18 mouse cellular contexts compared by ENCODE assay signal in the genomic region with DNA sequence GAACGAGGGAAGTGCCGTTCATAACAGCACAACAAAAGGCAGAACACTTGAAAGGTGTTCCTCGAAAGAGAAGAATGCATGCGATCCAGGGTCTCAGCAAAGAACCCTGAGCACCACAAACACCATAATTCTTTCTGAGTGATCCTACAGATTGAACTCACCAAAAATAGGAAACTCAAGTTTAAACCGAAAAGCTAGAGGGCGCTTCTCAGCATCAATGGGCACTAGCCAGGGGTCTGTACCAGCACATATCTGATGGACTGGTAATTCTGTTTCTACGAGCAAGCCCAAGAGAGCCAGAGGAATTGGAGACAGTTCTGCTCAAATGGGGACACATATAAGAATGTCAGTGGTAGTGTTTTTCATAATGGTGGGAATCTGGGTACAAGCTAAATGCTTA.
DNase-seq lines count a peak whose midpoint lies in the region; ATAC-seq and TF ChIP-seq lines count a peak whose summit lies in the region.
"Had no signal": no experiment of that assay in that cellular context is flagged by ENCODE, and none has a peak within 500 bp of the region (broad histone marks: within the 10 kb centered on the region; RNA-seq: fewer than 3 reads in every experiment).

No protein-coding gene starts in this region.

- no peaks in the 10 kb centered on the region for H3K79me2 ChIP-seq in heart, adult 2 months (replicated peaks; ENCODE audit: control insufficient read depth, insufficient read depth, low read length)

- no peak overlapping the region for H3K9ac ChIP-seq in heart, adult 2 months (ENCODE audit: low read depth, low read length)
- no peak overlapping the region for H3K9ac ChIP-seq in kidney, postnatal 0 days (ENCODE audit: low read depth, low read length)
- no peak overlapping the region for H3K9ac ChIP-seq in stomach, postnatal 0 days (ENCODE audit: low read length)
- H3K9ac ChIP-seq: forebrain, embryonic 15.5 days; heart, embryonic 15.5 days had no signal

- H3K4me3 ChIP-seq in heart, adult 2 months: peak overlapping the region; percentile 18; the same call in 1 of the 2 replicates
- H3K4me3 ChIP-seq in kidney, postnatal 0 days (replicated peaks; ENCODE audit: low read depth, low read length): no peak overlapping the region
- no peak overlapping the region for H3K4me3 ChIP-seq in cortical plate, adult 2 months (ENCODE audit: insufficient read depth, low read length)
- H3K4me3 ChIP-seq in stomach, postnatal 0 days (ENCODE audit: low read depth, low read length): no peak overlapping the region
- H3K4me3 ChIP-seq: embryonic facial prominence, embryonic 10.5 days; forebrain, embryonic 15.5 days; heart, embryonic 15.5 days; hindbrain, embryonic 10.5 days had no signal

- no peaks in the 10 kb centered on the region for H3K36me3 ChIP-seq in heart, adult 2 months (ENCODE audit: control insufficient read depth, insufficient read depth, low read length)
- H3K36me3 ChIP-seq in kidney, postnatal 0 days (ENCODE audit: insufficient read depth, low read length): no peaks in the 10 kb centered on the region
- H3K36me3 ChIP-seq in stomach, postnatal 0 days (ENCODE audit: control insufficient read depth, insufficient read depth, low read length): no peaks in the 10 kb centered on the region
- H3K36me3 ChIP-seq: embryonic facial prominence, embryonic 10.5 days; forebrain, embryonic 15.5 days; heart, embryonic 15.5 days; hindbrain, embryonic 10.5 days had no signal

- TF ChIP-seq CTCF in heart, adult 2 months (IDR thresholded peaks at IDR 0.05): peak; percentile 45
- TF ChIP-seq CTCF in kidney, postnatal 0 days (IDR thresholded peaks at IDR 0.05; ENCODE audit: low read depth): peak; percentile 30; the same call in 1 of the 2 replicates
- TF ChIP-seq CTCF in cortical plate, adult 2 months (IDR thresholded peaks at IDR 0.05; ENCODE audit: extremely low read depth, insufficient read depth, low read length): 0 out of 2 replicates have a peak, but pooled peaks have one; percentile 1
- TF ChIP-seq CTCF in stomach, postnatal 0 days (IDR thresholded peaks at IDR 0.05; ENCODE audit: low read depth): peak; percentile 29

- no peak overlapping the region; the same call in 1 of the 2 replicates for H3K27ac ChIP-seq in heart, adult 2 months
- H3K27ac ChIP-seq in kidney, postnatal 0 days: no peak overlapping the region
- no peak overlapping the region for H3K27ac ChIP-seq in cortical plate, adult 2 months (ENCODE audit: insufficient read depth, low read length)
- H3K27ac ChIP-seq in stomach, postnatal 0 days (replicated peaks): no peak overlapping the region
- H3K27ac ChIP-seq: embryonic facial prominence, embryonic 10.5 days; forebrain, embryonic 15.5 days; heart, embryonic 15.5 days; hindbrain, embryonic 10.5 days had no signal

- 60% methylated on average over 7 of the region's 7 CpGs for WGBS in heart, adult 2 months
- WGBS in kidney, postnatal 0 days: 46% methylated on average over 7 of the region's 7 CpGs
- 53% methylated on average over 7 of the region's 7 CpGs for WGBS in stomach, postnatal 0 days

- no peak for DNase-seq in heart, adult 2 months
- no peak for DNase-seq in heart, postnatal 10 days
- no peak for DNase-seq in kidney, postnatal 0 days (ENCODE audit: low spot score)
- DNase-seq in kidney, adult 8-10 months: no peak
- DNase-seq in stomach, postnatal 0 days (ENCODE audit: low spot score): no peak
- DNase-seq: adrenal gland, adult 2 months; adrenal gland, postnatal 25 days; cerebellum, adult 18-20 months; cerebellum, adult 9-11 months; cerebellum, postnatal 36 days; heart, adult 18-20 months had no signal

- no peaks in the 10 kb centered on the region for H3K4me1 ChIP-seq in heart, adult 2 months (ENCODE audit: control insufficient read depth, insufficient read depth, low read length)
- H3K4me1 ChIP-seq in kidney, postnatal 0 days (replicated peaks; ENCODE audit: insufficient read depth, low read length): no peaks in the 10 kb centered on the region
- peaks cover 3% of the 10 kb centered on the region for H3K4me1 ChIP-seq in cortical plate, adult 2 months (ENCODE audit: control insufficient read depth, insufficient read depth, low read length)
- H3K4me1 ChIP-seq in stomach, postnatal 0 days (replicated peaks; ENCODE audit: control insufficient read depth, insufficient read depth): no peaks in the 10 kb centered on the region

- no peak overlapping the region for H3K4me2 ChIP-seq in kidney, postnatal 0 days (ENCODE audit: low read length)
- no peak overlapping the region for H3K4me2 ChIP-seq in stomach, postnatal 0 days (replicated peaks; ENCODE audit: low read depth)
- H3K4me2 ChIP-seq: forebrain, embryonic 15.5 days; heart, embryonic 11.5 days; heart, embryonic 15.5 days had no signal

- no peak for TF ChIP-seq POLR2A in heart, adult 2 months (IDR thresholded peaks at IDR 0.05; ENCODE audit: insufficient read depth, low read depth, low read length)
- no peak for TF ChIP-seq POLR2A in cortical plate, adult 2 months (IDR thresholded peaks at IDR 0.05; ENCODE audit: extremely low read depth, insufficient read depth, low read length)

- ATAC-seq in kidney, postnatal 0 days (replicated peaks; ENCODE audit: low FRiP score, low read depth): no peak
- ATAC-seq in stomach, postnatal 0 days (ENCODE audit: low FRiP score, low TSS enrichment): no peak
- ATAC-seq: forebrain, embryonic 15.5 days; intestine, embryonic 16.5 days had no signal

- intact Hi-C loops in heart, adult 2 months (cut with DNase I): loop anchor here (2.0 to 5.0 kb wide), 2 partner anchors 43 to 254 kb away; no protein-coding TSS in a partner anchor
- intact Hi-C loops in heart, postnatal 10 days (cut with DNase I): loop anchor here (2.0 kb wide), 1 partner anchor 89 kb away; no protein-coding TSS in a partner anchor

- no peak for TF ChIP-seq EP300 in heart, adult 2 months (IDR thresholded peaks at IDR 0.05; ENCODE audit: insufficient read depth, low read depth, low read length)
- no peak for TF ChIP-seq EP300 in stomach, postnatal 0 days (optimal IDR thresholded peaks at IDR 0.05)

- no peaks in the 10 kb centered on the region for H3K27me3 ChIP-seq in heart, adult 2 months (ENCODE audit: control insufficient read depth, insufficient read depth, low read length)
- H3K27me3 ChIP-seq in kidney, postnatal 0 days (ENCODE audit: insufficient read depth, low read length): no peaks in the 10 kb centered on the region
- H3K27me3 ChIP-seq in stomach, postnatal 0 days (ENCODE audit: control insufficient read depth, insufficient read depth, low read length): no peaks in the 10 kb centered on the region

- H3K9me3 ChIP-seq in kidney, postnatal 0 days (replicated peaks; ENCODE audit: low read length): no peaks in the 10 kb centered on the region
- H3K9me3 ChIP-seq in stomach, postnatal 0 days (ENCODE audit: control insufficient read depth, low read length): no peaks in the 10 kb centered on the region
- H3K9me3 ChIP-seq: embryonic facial prominence, embryonic 10.5 days; forebrain, embryonic 15.5 days; heart, embryonic 15.5 days; hindbrain, embryonic 10.5 days had no signal
